Mouse (Mus musculus): Measurements from ENCODE around the gene Mtrf1l. TPM values are rescaled to one million over a fixed set of nuclear protein-coding genes. Genes with fewer than 3 reads are reported as not detected.

Mtrf1l gene
- polyA plus RNA-seq (2012; rRNA removed) (1.1 and 2.6 TPM in 2 replicates), polyA plus RNA-seq (2014; fragmentation: Nextera tagmentation; extraction: Ambion mirVana) (5.3 and 7.2 TPM in 2 replicates)

- H3K9ac ChIP-seq (replicated peaks) = peak within 1 kb of the TSS; percentile 94
- H3K36me3 ChIP-seq (replicated peaks; ENCODE audit: control insufficient read depth, insufficient read depth, low read depth) = peaks cover 13% of the 10 kb centered on the region
- H3K27ac ChIP-seq = peak within 1 kb of the TSS; percentile 68
- DNase-seq (ENCODE audit: low read depth in 3 of 3, low spot score in 3 of 3) (peak; percentile 98 to 100 (median 98)), ATAC-seq (ENCODE audit: insufficient read depth) (peak; percentile 93)
- H3K27me3 ChIP-seq (ENCODE audit: control insufficient read depth, insufficient read depth, low read length) = no peaks in the 10 kb centered on the region
- peak within 1 kb of the TSS; percentile 81 for H3K4me2 ChIP-seq (ENCODE audit: low read depth)
- peak; percentile 54 for TF ChIP-seq CTCF (IDR thresholded peaks at IDR 0.05; ENCODE audit: low read depth)
- TF ChIP-seq EP300 (IDR thresholded peaks at IDR 0.05; ENCODE audit: low read depth) = no peak
- H3K4me1 ChIP-seq (replicated peaks; ENCODE audit: control insufficient read depth in 2 of 2, insufficient read depth in 2 of 2, low read length in 1 of 2) = peaks cover 22 to 23% of the 10 kb centered on the region in 2 experiments
- peak within 1 kb of the TSS; percentile 94 to 98 for H3K4me3 ChIP-seq (ENCODE audit: insufficient read depth in 1 of 2, low read depth in 2 of 2, low read length in 2 of 2)
- WGBS (ENCODE audit: insufficient replicate concordance) = under 1% methylated on average over 47 of the region's 47 CpGs
- no peaks in the 10 kb centered on the region for H3K9me3 ChIP-seq (ENCODE audit: control insufficient read depth, low read length)
These were observed at the start of gene Mtrf1l for GRCm38 (mm10) chr10:5823740-5824491. Gene Mtrf1l, minus strand, starts transcription at chr10:5823910.

- WGBS (ENCODE audit: insufficient replicate concordance) = 52% methylated on average over 4 of the region's 4 CpGs
- no peak overlapping the region for H3K4me3 ChIP-seq (ENCODE audit: insufficient read depth in 1 of 2, low read depth in 2 of 2, low read length in 2 of 2)
- H3K27me3 ChIP-seq (ENCODE audit: control insufficient read depth, insufficient read depth, low read length) = no peaks in the 10 kb centered on the region
- H3K9ac ChIP-seq (replicated peaks) = no peak overlapping the region
- no peaks in the 10 kb centered on the region for H3K4me1 ChIP-seq (replicated peaks; ENCODE audit: control insufficient read depth in 2 of 2, insufficient read depth in 2 of 2, low read length in 1 of 2)
- ATAC-seq (ENCODE audit: insufficient read depth) (no peak), DNase-seq (ENCODE audit: low read depth in 3 of 3, low spot score in 3 of 3) (no peak)
- TF ChIP-seq CTCF (IDR thresholded peaks at IDR 0.05; ENCODE audit: low read depth) (no peak), EP300 (IDR thresholded peaks at IDR 0.05; ENCODE audit: low read depth) (no peak)
- no peak overlapping the region for H3K27ac ChIP-seq
- H3K4me2 ChIP-seq (ENCODE audit: low read depth) = no peak overlapping the region
- no peaks in the 10 kb centered on the region for H3K9me3 ChIP-seq (ENCODE audit: control insufficient read depth, low read length)
- no peaks in the 10 kb centered on the region for H3K36me3 ChIP-seq (replicated peaks; ENCODE audit: control insufficient read depth, insufficient read depth, low read depth)
These were observed 47.4 kb upstream of the Mtrf1l start for GRCm38 (mm10) chr10:5871081-5871480.

GRCm38 (mm10) chr10:5867981-5868552 lies 44.4 kb upstream of the Mtrf1l start:
- no peaks in the 10 kb centered on the region for H3K9me3 ChIP-seq (ENCODE audit: control insufficient read depth, low read length)
- H3K4me2 ChIP-seq (ENCODE audit: low read depth) = no peak overlapping the region
- TF ChIP-seq EP300 (IDR thresholded peaks at IDR 0.05; ENCODE audit: low read depth) = no peak
- no peak for TF ChIP-seq CTCF (IDR thresholded peaks at IDR 0.05; ENCODE audit: low read depth)
- ATAC-seq (ENCODE audit: insufficient read depth) = no peak
- no peaks in the 10 kb centered on the region for H3K4me1 ChIP-seq (replicated peaks; ENCODE audit: control insufficient read depth in 2 of 2, insufficient read depth in 2 of 2, low read length in 1 of 2)
- no peaks in the 10 kb centered on the region for H3K36me3 ChIP-seq (replicated peaks; ENCODE audit: control insufficient read depth, insufficient read depth, low read depth)
- H3K4me3 ChIP-seq (ENCODE audit: insufficient read depth in 1 of 2, low read depth in 2 of 2, low read length in 2 of 2) = no peak overlapping the region
- no peak overlapping the region for H3K9ac ChIP-seq (replicated peaks)
- no peak overlapping the region for H3K27ac ChIP-seq
- WGBS (ENCODE audit: insufficient replicate concordance) = 68% methylated on average over 11 of the region's 11 CpGs
- H3K27me3 ChIP-seq (ENCODE audit: control insufficient read depth, insufficient read depth, low read length) = no peaks in the 10 kb centered on the region
- DNase-seq (ENCODE audit: low read depth in 3 of 3, low spot score in 3 of 3) = no peak

GRCm38 (mm10) chr10:5865996-5866395 lies 42.3 kb upstream of the Mtrf1l start:
- no peak overlapping the region for H3K4me2 ChIP-seq (ENCODE audit: low read depth)
- H3K9ac ChIP-seq (replicated peaks) = no peak overlapping the region
- H3K4me1 ChIP-seq (replicated peaks; ENCODE audit: control insufficient read depth in 2 of 2, insufficient read depth in 2 of 2, low read length in 1 of 2) = no peaks in the 10 kb centered on the region
- no peaks in the 10 kb centered on the region for H3K9me3 ChIP-seq (ENCODE audit: control insufficient read depth, low read length)
- WGBS (ENCODE audit: insufficient replicate concordance) = 21% methylated on average over 2 of the region's 2 CpGs
- no peaks in the 10 kb centered on the region for H3K36me3 ChIP-seq (replicated peaks; ENCODE audit: control insufficient read depth, insufficient read depth, low read depth)
- no peak overlapping the region for H3K4me3 ChIP-seq (ENCODE audit: insufficient read depth in 1 of 2, low read depth in 2 of 2, low read length in 2 of 2)
- ATAC-seq (ENCODE audit: insufficient read depth) (no peak), DNase-seq (ENCODE audit: low read depth in 3 of 3, low spot score in 3 of 3) (no peak)
- no peaks in the 10 kb centered on the region for H3K27me3 ChIP-seq (ENCODE audit: control insufficient read depth, insufficient read depth, low read length)
- no peak for TF ChIP-seq EP300 (IDR thresholded peaks at IDR 0.05; ENCODE audit: low read depth)
- no peak for TF ChIP-seq CTCF (IDR thresholded peaks at IDR 0.05; ENCODE audit: low read depth)
- H3K27ac ChIP-seq = no peak overlapping the region

- no peak overlapping the region for H3K4me2 ChIP-seq (ENCODE audit: low read depth)
- 0 out of 2 replicates have a peak, but pooled peaks have one; percentile 7 for TF ChIP-seq CTCF (IDR thresholded peaks at IDR 0.05; ENCODE audit: low read depth)
- no peak for TF ChIP-seq EP300 (IDR thresholded peaks at IDR 0.05; ENCODE audit: low read depth)
- 88% methylated on average over 3 of the region's 3 CpGs for WGBS (ENCODE audit: insufficient replicate concordance)
These were observed 39.0 kb upstream of the Mtrf1l start for GRCm38 (mm10) chr10:5862669-5863068.

More at GRCm38 (mm10) chr10:5862669-5863068, 39.0 kb upstream of the Mtrf1l start:
- H3K4me1 ChIP-seq (replicated peaks; ENCODE audit: control insufficient read depth in 2 of 2, insufficient read depth in 2 of 2, low read length in 1 of 2) = no peaks in the 10 kb centered on the region
- no peak overlapping the region for H3K4me3 ChIP-seq (ENCODE audit: insufficient read depth in 1 of 2, low read depth in 2 of 2, low read length in 2 of 2)
- H3K9me3 ChIP-seq (ENCODE audit: control insufficient read depth, low read length) = no peaks in the 10 kb centered on the region
- no peak overlapping the region for H3K27ac ChIP-seq
- H3K36me3 ChIP-seq (replicated peaks; ENCODE audit: control insufficient read depth, insufficient read depth, low read depth) = no peaks in the 10 kb centered on the region
- no peaks in the 10 kb centered on the region for H3K27me3 ChIP-seq (ENCODE audit: control insufficient read depth, insufficient read depth, low read length)
- H3K9ac ChIP-seq (replicated peaks) = no peak overlapping the region
- ATAC-seq (ENCODE audit: insufficient read depth) (no peak), DNase-seq (ENCODE audit: low read depth in 3 of 3, low spot score in 3 of 3) (no peak)
